23 mouse cellular contexts compared by ENCODE assay signal in the genomic region with DNA sequence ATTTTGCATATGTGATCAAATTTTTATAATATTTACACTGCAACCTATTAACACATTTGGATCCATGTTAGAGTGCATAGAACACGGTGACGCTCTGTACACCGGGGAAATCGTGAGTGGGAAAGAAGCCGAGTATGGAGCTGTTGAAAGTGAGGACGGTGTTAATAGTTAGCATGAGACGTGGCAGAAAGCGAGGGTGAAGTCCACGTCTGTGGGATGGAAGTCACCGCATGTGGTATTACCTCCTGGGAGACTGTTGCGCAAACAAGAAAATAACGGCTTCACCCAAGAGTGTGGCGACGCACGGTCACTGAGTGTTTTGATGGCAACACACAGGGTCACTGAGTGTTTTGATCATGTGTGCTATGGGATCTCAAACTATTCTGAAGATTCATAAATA.
"Had no signal": no experiment of that assay in that cellular context is flagged by ENCODE, and none has a peak within 500 bp of the region (broad histone marks: within the 10 kb centered on the region; RNA-seq: fewer than 3 reads in every experiment).

No protein-coding gene starts in this region.

- H3K27me3 ChIP-seq: limb, embryonic 12.5 days; limb, embryonic 15.5 days; megakaryocyte, embryonic 14.5 days; midbrain, embryonic 13.5 days; neural tube, embryonic 13.5 days had no signal

- H3K4me1 ChIP-seq: limb, embryonic 12.5 days; limb, embryonic 15.5 days; midbrain, embryonic 10.5 days; midbrain, embryonic 13.5 days; neural tube, embryonic 13.5 days had no signal

- H3K4me2 ChIP-seq: limb, embryonic 12.5 days; limb, embryonic 15.5 days; liver, embryonic 11.5 days; lung, embryonic 14.5 days; midbrain, embryonic 13.5 days; neural tube, embryonic 13.5 days had no signal

- ATAC-seq: intestine, postnatal 0 days; liver, postnatal 0 days; lung, postnatal 0 days; midbrain, embryonic 13.5 days; midbrain, embryonic 16.5 days had no signal

- H3K27ac ChIP-seq: layer of hippocampus, adult 2 months; limb, embryonic 12.5 days; limb, embryonic 15.5 days; liver, embryonic 14.5 days; macrophage; midbrain, embryonic 10.5 days; midbrain, embryonic 13.5 days; neural tube, embryonic 13.5 days had no signal

- H3K9me3 ChIP-seq: limb, embryonic 12.5 days; limb, embryonic 15.5 days; megakaryocyte, embryonic 14.5 days; midbrain, embryonic 10.5 days; midbrain, embryonic 13.5 days; neural tube, embryonic 13.5 days had no signal

- DNase-seq: layer of hippocampus, adult 9-11 months; left cerebral cortex, postnatal 4 days; liver, postnatal 0 days; lung, embryonic 14.5 days; retina, postnatal 1 day; right cerebral cortex, postnatal 25 days; spleen, adult 18-20 months; thymus, adult 18-20 months; thymus, postnatal 36 days had no signal

- H3K36me3 ChIP-seq: limb, embryonic 12.5 days; limb, embryonic 15.5 days; midbrain, embryonic 10.5 days; midbrain, embryonic 13.5 days; neural tube, embryonic 13.5 days had no signal

- H3K9ac ChIP-seq: limb, embryonic 12.5 days; limb, embryonic 15.5 days; liver, embryonic 14.5 days; liver, postnatal 0 days; lung, embryonic 14.5 days; midbrain, embryonic 13.5 days; neural tube, embryonic 13.5 days had no signal

- H3K4me3 ChIP-seq: layer of hippocampus, adult 2 months; limb, embryonic 12.5 days; limb, embryonic 15.5 days; megakaryocyte, embryonic 14.5 days; midbrain, embryonic 10.5 days; midbrain, embryonic 13.5 days; myocyte; neural tube, embryonic 13.5 days had no signal
